In the genomic region with DNA sequence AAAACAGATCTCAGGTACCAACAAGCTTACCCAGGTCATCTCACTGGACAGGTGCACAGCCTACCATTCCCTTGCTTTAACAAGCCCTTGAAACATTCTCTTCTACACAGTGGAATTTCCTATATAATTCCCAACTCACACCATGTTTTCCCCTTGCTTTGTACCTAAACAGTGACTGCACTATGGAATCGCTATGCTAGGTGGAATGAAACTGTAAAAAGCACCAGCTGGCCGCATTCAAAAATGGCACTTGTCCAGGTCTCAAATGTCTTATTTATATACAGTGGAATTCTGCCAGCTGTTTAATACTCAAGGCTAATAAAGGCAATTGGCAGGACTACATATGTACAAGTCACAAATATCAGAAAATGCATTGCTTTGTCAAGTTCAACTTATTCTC, we compare ENCODE assay signal across 16 mouse cellular contexts.
DNase-seq lines count a peak whose midpoint lies in the region; ATAC-seq and TF ChIP-seq lines count a peak whose summit lies in the region.
"Had no signal": no experiment of that assay in that cellular context is flagged by ENCODE, and none has a peak within 500 bp of the region (broad histone marks: within the 10 kb centered on the region; RNA-seq: fewer than 3 reads in every experiment).

No protein-coding gene starts in this region.

- WGBS in embryonic facial prominence, embryonic 14.5 days, result 43% methylated on average over 2 of the region's 2 CpGs
- 89% methylated on average over 2 of the region's 2 CpGs for whole genome bisulfite sequencing in embryonic facial prominence, embryonic 10.5 days
- 23% methylated on average over 2 of the region's 2 CpGs for WGBS in hindbrain, postnatal 0 days
- 69% methylated on average over 2 of the region's 2 CpGs for WGBS in hindbrain, embryonic 12.5 days

- no peaks in the 10 kb centered on the region for H3K36me3 ChIP-seq in embryonic facial prominence, embryonic 14.5 days (ENCODE audit: control insufficient read depth, insufficient read depth, low read length)
- no peaks in the 10 kb centered on the region for H3K36me3 ChIP-seq in embryonic facial prominence, embryonic 10.5 days (replicated peaks)
- H3K36me3 ChIP-seq in hindbrain, postnatal 0 days (ENCODE audit: insufficient read depth, low read length), result no peaks in the 10 kb centered on the region
- H3K36me3 ChIP-seq in hindbrain, embryonic 12.5 days, result no peaks in the 10 kb centered on the region
- H3K36me3 ChIP-seq: heart, embryonic 15.5 days; lung, embryonic 15.5 days; stomach, embryonic 15.5 days had no signal

- no peak overlapping the region for H3K4me3 ChIP-seq in embryonic facial prominence, embryonic 14.5 days (ENCODE audit: low read depth, low read length)
- H3K4me3 ChIP-seq in embryonic facial prominence, embryonic 10.5 days, result no peak overlapping the region
- no peak overlapping the region for H3K4me3 ChIP-seq in hindbrain, postnatal 0 days (ENCODE audit: low read length)
- no peak overlapping the region for H3K4me3 ChIP-seq in hindbrain, embryonic 12.5 days
- H3K4me3 ChIP-seq: heart, embryonic 15.5 days; lung, embryonic 15.5 days; stomach, embryonic 15.5 days had no signal

- TF ChIP-seq CTCF in hindbrain, postnatal 0 days (IDR thresholded peaks at IDR 0.05; ENCODE audit: low read depth), result no peak

- no peaks in the 10 kb centered on the region for H3K9me3 ChIP-seq in embryonic facial prominence, embryonic 14.5 days (ENCODE audit: control insufficient read depth, low read length)
- H3K9me3 ChIP-seq in embryonic facial prominence, embryonic 10.5 days, result no peaks in the 10 kb centered on the region
- H3K9me3 ChIP-seq in hindbrain, postnatal 0 days (ENCODE audit: low read length), result no peaks in the 10 kb centered on the region
- H3K9me3 ChIP-seq in hindbrain, embryonic 12.5 days (replicated peaks), result no peaks in the 10 kb centered on the region
- H3K9me3 ChIP-seq: heart, embryonic 15.5 days; lung, embryonic 15.5 days; stomach, embryonic 15.5 days had no signal

- intact Hi-C loops in gastrocnemius, postnatal 14 days (cut with DNase I; ENCODE audit: low total_unique reads), result no loop called here
- intact Hi-C loops in gastrocnemius, postnatal 36 days (cut with DNase I), result no loop called here

- peak; percentile 86 for DNase-seq in embryonic facial prominence, embryonic 14.5 days (ENCODE audit: low spot score)
- no peak for DNase-seq in embryonic facial prominence, embryonic 10.5 days (ENCODE audit: low spot score)
- peak; percentile 71 for DNase-seq in hindbrain, postnatal 0 days (ENCODE audit: low spot score)
- DNase-seq in NIH3T3 (ENCODE audit: low read depth), result peak; percentile 1
- peak; percentile 82 for DNase-seq in cerebellum, adult 9-10 months
- DNase-seq in gastrocnemius, postnatal 14 days, result no peak
- DNase-seq in gastrocnemius, postnatal 36 days, result no peak
- DNase-seq: adrenal gland, postnatal 10 days; liver; retina, postnatal 1 day; thymus, postnatal 14 days had no signal

- no peak overlapping the region for H3K4me2 ChIP-seq in embryonic facial prominence, embryonic 14.5 days (ENCODE audit: low read depth, low read length)
- H3K4me2 ChIP-seq in hindbrain, postnatal 0 days (ENCODE audit: low read depth, low read length), result no peak overlapping the region
- H3K4me2 ChIP-seq in hindbrain, embryonic 12.5 days (replicated peaks), result no peak overlapping the region
- H3K4me2 ChIP-seq: heart, embryonic 15.5 days; lung, embryonic 15.5 days; stomach, embryonic 15.5 days had no signal

- H3K9ac ChIP-seq in embryonic facial prominence, embryonic 14.5 days (ENCODE audit: low read depth, low read length), result no peak overlapping the region
- no peak overlapping the region for H3K9ac ChIP-seq in hindbrain, postnatal 0 days (replicated peaks; ENCODE audit: low read length)
- H3K9ac ChIP-seq in hindbrain, embryonic 12.5 days, result no peak overlapping the region
- H3K9ac ChIP-seq: heart, embryonic 15.5 days; lung, embryonic 15.5 days; stomach, embryonic 15.5 days had no signal

- no peak overlapping the region for H3K27ac ChIP-seq in embryonic facial prominence, embryonic 14.5 days (replicated peaks; ENCODE audit: low read depth, low read length)
- no peak overlapping the region for H3K27ac ChIP-seq in embryonic facial prominence, embryonic 10.5 days (replicated peaks)
- no peak overlapping the region for H3K27ac ChIP-seq in hindbrain, postnatal 0 days
- no peak overlapping the region for H3K27ac ChIP-seq in hindbrain, embryonic 12.5 days
- H3K27ac ChIP-seq: heart, embryonic 15.5 days; lung, embryonic 15.5 days; stomach, embryonic 15.5 days had no signal

- no peaks in the 10 kb centered on the region for H3K27me3 ChIP-seq in embryonic facial prominence, embryonic 14.5 days (replicated peaks; ENCODE audit: control insufficient read depth, insufficient read depth, low read length)
- no peaks in the 10 kb centered on the region for H3K27me3 ChIP-seq in embryonic facial prominence, embryonic 10.5 days (replicated peaks; ENCODE audit: low read depth, poor library complexity, severe bottlenecking)
- H3K27me3 ChIP-seq in hindbrain, postnatal 0 days (ENCODE audit: insufficient read depth, low read length), result no peaks in the 10 kb centered on the region
- H3K27me3 ChIP-seq in hindbrain, embryonic 12.5 days, result no peaks in the 10 kb centered on the region
- H3K27me3 ChIP-seq: heart, embryonic 15.5 days; lung, embryonic 15.5 days; stomach, embryonic 15.5 days had no signal

- H3K4me1 ChIP-seq in embryonic facial prominence, embryonic 14.5 days (ENCODE audit: control insufficient read depth, insufficient read depth, low read length), result peaks cover 8% of the 10 kb centered on the region
- no peaks in the 10 kb centered on the region for H3K4me1 ChIP-seq in embryonic facial prominence, embryonic 10.5 days
- H3K4me1 ChIP-seq in hindbrain, postnatal 0 days (ENCODE audit: insufficient read depth, low read length), result no peaks in the 10 kb centered on the region
- no peaks in the 10 kb centered on the region for H3K4me1 ChIP-seq in hindbrain, embryonic 12.5 days
- H3K4me1 ChIP-seq: heart, embryonic 15.5 days; stomach, embryonic 15.5 days had no signal

- ATAC-seq in embryonic facial prominence, embryonic 14.5 days (ENCODE audit: low read depth), result peak; percentile 50; the same call in 1 of the 2 replicates
- ATAC-seq in hindbrain, postnatal 0 days, result no peak
- ATAC-seq in hindbrain, embryonic 12.5 days (ENCODE audit: low FRiP score), result no peak
- ATAC-seq: inflammation-experienced regulatory T-cells, adult 6 months had no signal

Comparison
In these comparisons a context has a peak if more than half of its experiments do, and no peak if none do; other contexts are left out.
1. DNase-seq: peak in embryonic facial prominence, embryonic 14.5 days (single experiment), hindbrain, postnatal 0 days (single experiment), NIH3T3 (single experiment) and cerebellum, adult 9-10 months (single experiment); none in embryonic facial prominence, embryonic 10.5 days (single experiment), gastrocnemius, postnatal 14 days (single experiment) and gastrocnemius, postnatal 36 days (0 of 2).